Mouse (Mus musculus) layer of hippocampus, adult 11-12 months (tissue): Measurements from ENCODE around the gene Tmem242.
A peak's percentile ranks its signal among the peaks of the same experiment; 100 is the strongest.

Experiments
- DNase-seq: peaks from one replicate; pipeline ENCODE4 v3.0.0; 2022; ENCODE audit warnings: low spot score

Tmem242 gene

DNA sequence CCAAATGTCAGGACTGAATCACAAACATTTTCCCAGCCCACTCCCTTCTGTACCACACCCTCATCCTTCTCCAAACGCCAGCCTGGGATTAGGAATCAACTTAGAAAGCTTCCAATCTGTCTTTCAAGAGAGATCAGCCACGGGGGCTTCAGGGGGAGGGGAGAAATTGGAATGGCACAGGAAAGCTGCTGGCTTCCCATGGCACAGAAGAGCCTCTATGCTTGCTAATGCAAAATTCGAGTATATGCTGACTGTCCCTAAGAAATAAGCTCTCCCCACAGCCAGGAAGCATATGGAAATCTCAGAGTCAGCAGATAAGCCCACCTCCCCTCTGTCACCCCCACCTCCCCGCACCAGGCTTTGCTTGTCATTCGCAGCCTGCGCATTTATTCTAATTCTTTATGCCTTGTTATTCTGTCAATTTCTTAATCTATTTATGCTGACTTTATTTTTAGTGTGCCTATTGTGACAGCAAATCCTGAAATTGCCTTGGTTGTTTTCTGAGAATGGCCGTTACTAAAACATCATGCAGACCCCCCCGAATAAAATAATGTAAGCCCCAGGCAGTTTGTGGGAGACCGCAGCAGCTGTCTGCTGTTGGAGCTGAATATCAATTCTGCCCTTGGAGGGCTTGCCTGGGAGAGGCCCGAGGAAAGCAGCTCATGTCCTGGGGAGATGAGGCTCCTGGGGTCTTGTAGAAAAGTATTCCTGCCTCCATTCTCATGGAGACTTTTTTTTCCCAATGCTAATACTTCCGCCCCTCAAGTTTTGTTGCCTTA lies 62.7 kb downstream of the Tmem242 start:
- DNase-seq = peak; percentile 46

DNA sequence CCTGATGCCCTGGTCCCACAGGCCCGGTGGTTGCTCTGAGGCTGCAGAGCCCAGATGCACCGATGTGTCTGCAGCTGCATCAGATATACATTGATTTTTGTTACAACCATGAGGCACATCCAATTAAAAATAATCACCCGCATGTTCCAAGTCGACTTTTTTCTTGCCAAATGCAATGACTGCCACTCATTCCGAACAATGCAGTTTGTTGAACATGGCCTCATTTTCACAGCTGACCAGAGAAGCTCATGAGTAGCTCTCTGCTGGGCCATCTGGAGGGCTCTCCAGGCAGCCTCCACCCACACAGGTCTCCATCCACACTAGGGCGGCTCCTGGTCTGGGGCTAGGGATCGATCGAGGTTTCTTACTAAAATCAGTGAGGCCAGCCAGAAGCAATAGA lies 67.1 kb downstream of the Tmem242 start:
- no peak for DNase-seq

DNA sequence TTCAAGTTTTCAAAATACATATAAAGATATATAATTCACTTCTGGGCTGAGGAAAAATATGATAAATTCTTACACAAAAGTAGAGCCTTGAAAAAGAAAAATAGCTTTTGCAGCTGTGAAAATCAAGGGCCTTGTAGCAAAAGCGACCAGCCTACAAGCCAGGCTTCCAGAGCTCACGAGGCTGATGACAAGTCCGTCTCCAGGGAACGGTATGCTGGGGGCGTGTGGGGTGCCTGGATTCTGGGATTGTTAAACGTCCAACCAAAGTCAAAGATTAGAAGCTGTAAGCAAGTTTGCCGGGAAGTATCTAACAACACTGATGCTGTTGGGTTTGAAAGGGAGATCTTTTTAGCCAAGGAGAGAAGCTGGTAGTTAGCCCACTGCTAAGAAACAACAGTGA lies 68.5 kb downstream of the Tmem242 start:
- DNase-seq = no peak

DNA sequence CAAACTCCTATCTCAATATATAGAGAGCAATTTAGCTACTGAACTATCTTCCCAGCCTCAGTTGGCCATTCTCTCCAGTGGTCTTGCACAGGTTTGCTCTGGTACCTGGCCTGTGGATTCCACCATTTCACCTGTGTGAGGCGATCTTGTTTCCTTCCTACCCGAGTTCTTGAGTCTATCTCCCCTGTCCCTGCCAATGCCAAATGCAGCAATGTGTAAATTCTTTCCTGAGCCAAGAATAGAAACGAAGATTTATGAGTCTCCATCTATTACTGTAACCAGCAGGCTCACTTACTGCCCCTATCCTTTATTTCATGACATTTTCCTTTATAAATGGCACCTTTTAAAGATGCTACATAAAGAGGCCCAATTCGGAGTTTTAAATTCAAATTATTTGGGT lies 69.0 kb downstream of the Tmem242 start:
- no peak for DNase-seq

DNA sequence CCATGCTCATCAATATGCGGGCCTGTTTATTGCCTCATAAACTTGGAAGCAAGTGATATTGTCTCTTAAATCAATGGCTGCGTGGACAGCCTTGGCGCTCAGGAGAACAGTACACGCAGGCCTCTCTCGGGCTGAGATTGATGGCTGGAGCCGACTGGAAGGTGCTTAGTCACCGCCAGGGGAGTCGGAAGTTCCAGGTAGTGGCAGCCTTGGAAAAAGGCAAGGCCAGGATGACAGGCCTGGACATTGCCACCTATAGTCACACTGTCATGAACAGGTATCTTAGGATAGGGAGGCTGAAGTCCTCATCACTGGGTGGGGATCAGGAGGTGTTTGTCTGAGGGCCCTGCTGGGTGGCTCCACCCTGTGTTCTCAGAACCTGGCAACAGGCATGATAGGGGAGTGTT lies 74.1 kb downstream of the Tmem242 start:
- DNase-seq = no peak
